Mouse (Mus musculus): ENCODE measurements around the gene Golph3l.

DNA sequence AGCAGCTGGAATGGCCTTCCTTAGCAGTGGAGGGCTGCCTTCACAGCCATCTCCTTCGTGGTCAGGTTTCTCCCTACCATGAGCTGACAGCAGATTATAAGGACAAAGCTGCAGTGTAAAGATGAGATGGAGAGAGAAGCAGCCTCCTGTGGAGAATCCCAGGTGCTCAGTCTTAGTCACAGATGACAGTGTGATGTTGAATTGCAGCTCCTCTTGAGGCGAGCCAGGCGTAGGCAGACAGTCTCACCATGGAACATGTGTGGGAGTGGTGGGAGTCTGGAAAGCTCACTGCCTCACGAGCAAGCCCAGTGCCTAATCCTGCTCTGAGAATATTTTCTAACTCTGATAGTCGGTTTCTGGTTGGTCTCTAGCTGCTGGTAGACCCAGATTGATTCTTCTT lies 39.0 kb downstream of the Golph3l start:
- no peak for TF ChIP-seq POLR2A (IDR thresholded peaks at IDR 0.05; ENCODE audit: borderline replicate concordance, control insufficient read depth, low read depth, low read length)
- TF ChIP-seq CTCF (IDR thresholded peaks at IDR 0.05; ENCODE audit: control insufficient read depth, insufficient read depth, low read length) = no peak
